8 mouse cellular contexts compared by ENCODE assay signal in the genomic region with DNA sequence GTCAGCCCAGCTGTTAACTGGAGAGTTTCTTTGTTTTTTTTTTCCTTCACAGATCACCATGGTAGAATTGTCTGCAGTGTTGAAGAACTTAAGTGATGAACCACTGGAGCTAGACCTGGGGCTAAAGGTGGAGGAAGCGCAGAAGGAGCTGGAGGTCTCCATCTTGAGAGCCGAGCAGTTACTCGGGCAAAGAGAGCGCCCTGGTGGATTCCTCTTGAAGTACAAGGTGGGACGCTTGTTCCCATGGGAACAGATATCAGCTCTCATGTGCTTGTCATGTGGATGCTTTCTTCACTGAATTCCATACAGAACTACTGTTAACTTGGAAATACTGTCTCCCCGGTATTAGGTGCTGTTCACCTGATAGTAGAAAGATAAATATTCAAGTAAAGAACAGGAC.
DNase-seq lines count a peak whose midpoint lies in the region; ATAC-seq lines count a peak whose summit lies in the region.

No protein-coding gene starts in this region.

- intact Hi-C loops in heart, postnatal 25 days (cut with DNase I): loop anchor here (5.0 kb wide), 1 partner anchor 122 kb away; no protein-coding TSS in a partner anchor
- intact Hi-C loops in left cerebral cortex, postnatal 36 days (cut with DNase I): loop anchor here (5.0 kb wide), 1 partner anchor 132 kb away; no protein-coding TSS in a partner anchor

- DNase-seq in heart, adult 11 months: peak; percentile 77
- no peak for DNase-seq in heart, postnatal 25 days (ENCODE audit: low spot score)
- peak; percentile 76 for DNase-seq in testis, postnatal 10 days (ENCODE audit: low spot score)
- DNase-seq in testis, postnatal 14 days (ENCODE audit: low spot score): no peak
- peak; percentile 23 to 38 for DNase-seq in left cerebral cortex, postnatal 36 days (ENCODE audit: low spot score in 2 of 2)
- no peak for DNase-seq in thymus, postnatal 36 days

- ATAC-seq in frontal cortex, adult (ENCODE audit: low TSS enrichment): peak; percentile 95
- no peak for ATAC-seq in megakaryocyte-erythroid progenitor cell, adult 5-6 weeks (replicated peaks; ENCODE audit: low FRiP score, low TSS enrichment, poor library complexity, severe bottlenecking)

Comparison
In these comparisons a context has a peak if more than half of its experiments do, and no peak if none do; other contexts are left out.
1. DNase-seq: peak in heart, adult 11 months (single experiment), testis, postnatal 10 days (single experiment) and left cerebral cortex, postnatal 36 days (2 of 2); none in heart, postnatal 25 days (single experiment), testis, postnatal 14 days (single experiment) and thymus, postnatal 36 days (0 of 2).